Mouse (Mus musculus): ENCODE measurements at regions not wholly inside any gene's neighbourhood (a gene's known extent, or its start where the extent isn't known, plus 50 kb on each side); places are given as distances from the start of the nearest gene placed in this dataset.
A peak's percentile ranks its signal among the peaks of the same experiment; 100 is the strongest.

DNA sequence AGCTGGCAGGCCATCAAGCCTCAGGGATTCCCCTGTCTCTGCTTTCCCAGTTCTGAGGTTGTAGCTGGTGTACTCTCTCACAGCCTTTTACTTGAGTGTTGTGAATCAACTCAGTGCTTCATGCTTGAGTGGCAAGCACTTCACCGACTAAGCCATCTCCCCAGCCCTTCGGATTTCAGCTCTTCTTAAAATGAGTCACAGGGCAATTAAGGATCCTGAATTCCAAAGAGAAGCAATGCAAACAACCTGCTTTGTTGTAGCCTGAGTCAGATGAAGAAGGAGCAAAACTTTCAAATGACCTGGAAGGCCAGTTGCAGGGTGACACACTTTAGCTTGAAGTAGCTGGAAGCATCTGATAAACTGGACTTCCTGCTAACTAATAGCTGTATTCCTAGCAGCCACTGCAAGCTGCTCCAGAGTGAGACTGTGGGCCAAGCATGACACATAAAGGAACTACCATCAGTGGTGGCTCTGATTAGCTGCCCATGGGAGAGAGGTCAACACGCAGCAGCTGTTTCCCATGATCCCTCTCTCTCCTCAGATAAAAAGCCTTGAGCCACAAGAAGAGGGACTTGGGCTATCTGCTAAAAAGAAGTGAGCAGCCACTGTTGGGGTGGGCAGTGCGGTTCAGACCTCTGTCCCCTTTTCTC, 285.4 kb upstream of the Sdk2 start:
- Histone ChIP-seq H3K4me3 (replicated peaks; ENCODE audit: insufficient read depth, low read depth, low read length) (no peak overlapping the region), H3K27me3 (ENCODE audit: control insufficient read depth, insufficient read depth, low read length) (no peaks in the 10 kb centered on the region), H3K27ac (ENCODE audit: insufficient read depth, low read length) (no peak overlapping the region), H3K4me1 (ENCODE audit: control insufficient read depth, insufficient read depth, low read length) (no peaks in the 10 kb centered on the region)
- TF ChIP-seq POLR2A (IDR thresholded peaks at IDR 0.05; ENCODE audit: borderline replicate concordance, insufficient read depth, low read length), result no peak
- TF ChIP-seq CTCF (IDR thresholded peaks at IDR 0.05; ENCODE audit: borderline replicate concordance, insufficient read depth, low read depth, low read length), result no peak
- WGBS, result 82% methylated on average over 4 of the region's 4 CpGs
- DNase-seq, result no peak

DNA sequence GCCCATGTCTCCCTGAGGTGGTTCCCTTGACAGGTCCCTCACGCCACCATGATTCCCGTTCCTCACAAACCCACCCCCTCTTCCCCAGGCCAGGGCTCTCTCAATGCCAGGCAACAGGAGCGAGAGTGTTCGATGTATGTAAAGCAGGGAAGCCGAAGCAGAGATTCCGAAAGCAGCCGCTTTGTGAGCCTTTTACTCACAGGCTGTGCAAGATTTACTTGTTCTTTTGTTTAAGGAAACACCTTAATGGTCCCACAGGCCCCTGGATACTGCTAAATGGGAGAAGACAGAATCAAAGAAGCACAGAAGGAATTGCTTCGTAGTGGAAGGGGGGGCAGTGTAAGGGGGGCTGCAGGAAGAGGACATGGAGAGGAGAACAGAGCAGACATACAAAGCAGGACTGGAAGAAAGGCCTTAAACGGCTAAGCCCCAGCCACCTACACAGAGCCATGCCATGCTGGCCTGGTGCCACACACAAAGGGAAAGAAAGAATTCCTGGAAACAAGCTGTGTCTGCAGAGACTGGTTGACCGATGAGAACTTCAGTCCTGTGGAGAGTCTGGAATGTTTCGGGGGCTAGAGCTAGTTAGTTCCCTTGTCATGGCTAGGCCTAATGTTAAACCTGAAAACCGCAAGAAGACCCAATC, 270.1 kb upstream of the Sdk2 start:
- TF ChIP-seq CTCF (IDR thresholded peaks at IDR 0.05; ENCODE audit: borderline replicate concordance, insufficient read depth, low read depth, low read length) (no peak), POLR2A (IDR thresholded peaks at IDR 0.05; ENCODE audit: borderline replicate concordance, insufficient read depth, low read length) (no peak)
- Histone ChIP-seq H3K4me1 (ENCODE audit: control insufficient read depth, insufficient read depth, low read length) (peaks cover 14% of the 10 kb centered on the region), H3K4me3 (replicated peaks; ENCODE audit: insufficient read depth, low read depth, low read length) (no peak overlapping the region), H3K27me3 (ENCODE audit: control insufficient read depth, insufficient read depth, low read length) (peaks cover 1% of the 10 kb centered on the region; the same call in 1 of the 2 replicates), H3K27ac (ENCODE audit: insufficient read depth, low read length) (no peak overlapping the region)
- DNase-seq, result peak; percentile 8 to 16
- WGBS, result 49% methylated on average over 12 of the region's 12 CpGs

GRCm38 (mm10) chr11:114335950-114336838, 269.3 kb upstream of the Sdk2 start:
- peaks cover 1% of the 10 kb centered on the region; the same call in 1 of the 2 replicates for H3K27me3 ChIP-seq (ENCODE audit: control insufficient read depth, insufficient read depth, low read length)
- H3K4me3 ChIP-seq (replicated peaks; ENCODE audit: insufficient read depth, low read depth, low read length), result no peak overlapping the region
- TF ChIP-seq CTCF (IDR thresholded peaks at IDR 0.05; ENCODE audit: borderline replicate concordance, insufficient read depth, low read depth, low read length), result 0 out of 2 replicates have a peak, but pooled peaks have one; percentile 24
- TF ChIP-seq POLR2A (IDR thresholded peaks at IDR 0.05; ENCODE audit: borderline replicate concordance, insufficient read depth, low read length), result no peak
- peaks cover 17% of the 10 kb centered on the region for H3K4me1 ChIP-seq (ENCODE audit: control insufficient read depth, insufficient read depth, low read length)
- 18% methylated on average over 10 of the region's 10 CpGs for WGBS
- peak; percentile 40 to 65 for DNase-seq
- H3K27ac ChIP-seq (ENCODE audit: insufficient read depth, low read length), result no peak overlapping the region

DNA sequence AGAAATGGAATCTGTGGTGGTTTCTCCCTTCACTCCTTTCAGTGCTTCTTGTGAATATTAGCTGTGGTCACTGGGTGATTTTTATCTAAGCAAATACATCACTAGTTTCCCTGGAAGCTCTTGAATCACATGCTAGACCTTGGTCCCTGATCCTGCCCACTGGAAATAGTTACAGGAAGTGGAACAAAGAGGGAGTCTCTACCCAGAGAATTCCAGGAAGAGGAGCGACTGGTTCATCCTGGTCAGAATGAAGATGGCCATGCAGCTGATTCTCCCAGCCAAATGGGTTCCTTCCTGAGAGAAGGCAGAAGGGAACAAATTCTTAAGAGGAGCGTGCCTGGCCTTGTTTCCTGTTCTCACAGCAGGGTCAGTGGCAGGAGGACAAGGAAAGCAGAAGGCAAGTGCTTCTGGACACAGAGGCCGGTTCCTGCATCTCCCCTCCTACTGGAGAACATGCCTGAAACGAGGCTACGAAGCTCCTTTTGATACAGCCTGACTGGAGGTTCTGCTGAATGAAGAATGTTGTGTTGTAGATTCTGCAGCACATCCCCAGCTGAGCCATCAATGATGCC, 264.8 kb upstream of the Sdk2 start:
- WGBS, result 22% methylated on average over 5 of the region's 5 CpGs

GRCm38 (mm10) chr11:114330316-114330715, 263.5 kb upstream of the Sdk2 start:
- WGBS, result 97% methylated on average over 5 of the region's 5 CpGs
- TF ChIP-seq POLR2A (IDR thresholded peaks at IDR 0.05; ENCODE audit: borderline replicate concordance, insufficient read depth, low read length) (no peak), CTCF (IDR thresholded peaks at IDR 0.05; ENCODE audit: borderline replicate concordance, insufficient read depth, low read depth, low read length) (no peak)
- DNase-seq, result no peak

More for the DNA sequence above, 264.8 kb upstream of the Sdk2 start:
- peaks cover 1% of the 10 kb centered on the region; the same call in 1 of the 2 replicates for H3K27me3 ChIP-seq (ENCODE audit: control insufficient read depth, insufficient read depth, low read length)
- H3K4me1 ChIP-seq (ENCODE audit: control insufficient read depth, insufficient read depth, low read length), result peaks cover 14% of the 10 kb centered on the region
- DNase-seq, result peak; percentile 20 to 25
- no peak for TF ChIP-seq CTCF (IDR thresholded peaks at IDR 0.05; ENCODE audit: borderline replicate concordance, insufficient read depth, low read depth, low read length)
- no peak for TF ChIP-seq POLR2A (IDR thresholded peaks at IDR 0.05; ENCODE audit: borderline replicate concordance, insufficient read depth, low read length)
- no peak overlapping the region for H3K4me3 ChIP-seq (replicated peaks; ENCODE audit: insufficient read depth, low read depth, low read length)
- no peak overlapping the region for H3K27ac ChIP-seq (ENCODE audit: insufficient read depth, low read length)

GRCm38 (mm10) chr11:114322627-114323026, 255.8 kb upstream of the Sdk2 start:
- Histone ChIP-seq H3K27ac (ENCODE audit: insufficient read depth, low read length) (no peak overlapping the region), H3K27me3 (ENCODE audit: control insufficient read depth, insufficient read depth, low read length) (no peaks in the 10 kb centered on the region), H3K4me3 (replicated peaks; ENCODE audit: insufficient read depth, low read depth, low read length) (no peak overlapping the region), H3K4me1 (ENCODE audit: control insufficient read depth, insufficient read depth, low read length) (no peaks in the 10 kb centered on the region)
- WGBS, result 88% methylated on average over 4 of the region's 4 CpGs
- TF ChIP-seq CTCF (IDR thresholded peaks at IDR 0.05; ENCODE audit: borderline replicate concordance, insufficient read depth, low read depth, low read length), result no peak
- no peak for DNase-seq

More at GRCm38 (mm10) chr11:114330316-114330715, 263.5 kb upstream of the Sdk2 start:
- Histone ChIP-seq H3K4me3 (replicated peaks; ENCODE audit: insufficient read depth, low read depth, low read length) (no peak overlapping the region), H3K4me1 (ENCODE audit: control insufficient read depth, insufficient read depth, low read length) (peaks cover 6% of the 10 kb centered on the region), H3K27me3 (ENCODE audit: control insufficient read depth, insufficient read depth, low read length) (peaks cover under 1% of the 10 kb centered on the region; the same call in 1 of the 2 replicates), H3K27ac (ENCODE audit: insufficient read depth, low read length) (no peak overlapping the region)

DNA sequence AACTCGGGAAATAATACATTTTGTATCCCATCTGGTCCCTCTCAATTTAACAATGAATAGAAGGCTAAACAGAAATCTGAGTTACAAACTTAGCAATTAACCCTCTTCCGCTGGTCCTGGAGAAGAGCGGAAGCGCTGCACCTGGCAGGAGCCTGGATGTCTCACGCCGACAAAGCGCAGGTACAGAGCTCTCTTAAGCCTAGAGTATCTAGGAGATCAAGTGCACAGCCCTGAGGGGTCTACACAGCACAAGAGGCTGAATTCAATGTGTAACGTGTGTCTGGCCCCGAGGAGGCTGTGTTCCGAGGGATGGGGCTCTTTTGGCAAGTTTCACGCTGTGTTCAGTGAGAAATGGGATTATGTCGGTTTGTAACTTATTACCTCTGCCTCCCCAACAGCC, 255.1 kb upstream of the Sdk2 start:
- 81% methylated on average over 12 of the region's 12 CpGs for WGBS
- H3K27ac ChIP-seq (ENCODE audit: insufficient read depth, low read length), result no peak overlapping the region
- no peak for DNase-seq
- no peaks in the 10 kb centered on the region for H3K27me3 ChIP-seq (ENCODE audit: control insufficient read depth, insufficient read depth, low read length)
- TF ChIP-seq POLR2A (IDR thresholded peaks at IDR 0.05; ENCODE audit: borderline replicate concordance, insufficient read depth, low read length) (no peak), CTCF (IDR thresholded peaks at IDR 0.05; ENCODE audit: borderline replicate concordance, insufficient read depth, low read depth, low read length) (no peak)
- H3K4me1 ChIP-seq (ENCODE audit: control insufficient read depth, insufficient read depth, low read length), result no peaks in the 10 kb centered on the region
- H3K4me3 ChIP-seq (replicated peaks; ENCODE audit: insufficient read depth, low read depth, low read length), result no peak overlapping the region

Data from cerebellum, adult 2 months (tissue).